Mouse (Mus musculus) ES-E14 (cell line): ENCODE measurements around the gene Cpne5.

Source experiments
- CHD2 ChIP-seq: IDR thresholded peaks from 2 replicates; pipeline ENCODE4 v1.6.1; 2014; ENCODE audit warnings: mild to moderate bottlenecking, low read depth, low read length, inconsistent platforms
- HCFC1 ChIP-seq: IDR thresholded peaks from 2 replicates; pipeline ENCODE4 v1.6.1; 2012; ENCODE audit warnings: low read length, inconsistent platforms, borderline replicate concordance; ENCODE audit not compliant: insufficient read depth
- MAFK ChIP-seq: IDR thresholded peaks from 2 replicates; pipeline ENCODE4 v1.6.1; 2014; ENCODE audit warnings: mild to moderate bottlenecking, low read depth, low read length, inconsistent platforms; ENCODE audit not compliant: insufficient read depth

DNA sequence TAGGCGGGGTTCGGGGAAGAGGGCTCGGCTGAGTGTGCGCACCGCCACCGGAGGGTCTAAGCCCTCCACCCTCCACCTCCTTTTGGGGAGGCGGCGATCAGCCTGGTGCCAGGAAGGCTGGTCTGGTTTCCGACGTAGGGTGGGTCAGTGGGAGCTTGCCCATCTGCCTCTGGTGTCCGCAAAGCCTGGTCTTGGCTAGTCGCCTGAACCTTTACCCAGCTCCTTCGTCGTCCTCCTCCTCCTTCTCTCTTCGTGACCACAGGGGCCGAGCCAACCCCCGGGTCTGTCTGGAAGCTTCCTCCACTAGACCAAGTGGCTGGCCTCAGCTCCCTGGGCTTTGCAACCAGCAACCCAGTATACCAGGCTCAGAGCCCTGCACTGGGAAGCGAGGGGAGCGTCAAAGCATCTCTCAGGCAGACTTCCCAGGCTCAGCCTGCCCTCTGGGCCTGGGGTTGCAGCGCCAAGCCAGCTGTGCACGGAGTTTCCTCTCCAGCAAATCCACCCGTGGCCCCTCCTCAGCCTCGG is 516 bp upstream of the Cpne5 start:
- TF ChIP-seq MAFK (no peak), HCFC1 (no peak), CHD2 (no peak)
